Mouse (Mus musculus): Measurements from ENCODE around the gene Pkp2. TPM values are rescaled to one million over a fixed set of nuclear protein-coding genes. Genes with fewer than 3 reads are reported as not detected.
A peak's percentile ranks its signal among the peaks of the same experiment; 100 is the strongest.

The Pkp2 gene
- polyA plus RNA-seq, 1 experiment = 1.3 TPM

DNA sequence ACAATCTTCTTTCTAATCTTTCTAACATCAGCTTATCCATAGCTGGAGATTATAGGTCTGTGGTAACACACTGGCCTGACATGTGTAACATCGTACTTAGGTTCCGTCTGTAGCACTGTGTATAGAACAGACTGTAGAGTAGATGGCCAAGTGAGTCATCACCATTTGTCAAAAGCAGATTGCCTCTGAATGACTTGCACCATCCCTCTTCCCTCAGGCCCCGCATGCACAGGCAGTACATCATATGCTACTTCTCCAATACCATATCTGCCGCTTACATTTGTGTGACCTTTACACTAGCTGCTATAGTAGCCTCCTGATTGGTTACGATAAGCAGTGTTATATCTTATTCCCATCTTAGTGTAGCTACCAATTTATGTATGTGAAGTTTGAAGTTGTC, 47.8 kb downstream of the Pkp2 start:
- Histone ChIP-seq H3K27me3 (ENCODE audit: control insufficient read depth, insufficient read depth, low read length) (no peaks in the 10 kb centered on the region), H3K36me3 (ENCODE audit: control insufficient read depth, insufficient read depth, low read length) (no peaks in the 10 kb centered on the region), H3K4me3 (ENCODE audit: control insufficient read depth, low read depth, low read length) (no peak overlapping the region), H3K4me1 (ENCODE audit: control insufficient read depth, insufficient read depth, low read length) (no peaks in the 10 kb centered on the region), H3K27ac (ENCODE audit: control insufficient read depth, insufficient read depth, low read depth, low read length) (no peak overlapping the region)
- no peak for TF ChIP-seq POLR2A (IDR thresholded peaks at IDR 0.05; ENCODE audit: control insufficient read depth, low read depth, low read length)
- TF ChIP-seq CTCF (IDR thresholded peaks at IDR 0.05; ENCODE audit: control insufficient read depth, insufficient read depth, insufficient replicate concordance, low read depth, low read length) = no peak

DNA sequence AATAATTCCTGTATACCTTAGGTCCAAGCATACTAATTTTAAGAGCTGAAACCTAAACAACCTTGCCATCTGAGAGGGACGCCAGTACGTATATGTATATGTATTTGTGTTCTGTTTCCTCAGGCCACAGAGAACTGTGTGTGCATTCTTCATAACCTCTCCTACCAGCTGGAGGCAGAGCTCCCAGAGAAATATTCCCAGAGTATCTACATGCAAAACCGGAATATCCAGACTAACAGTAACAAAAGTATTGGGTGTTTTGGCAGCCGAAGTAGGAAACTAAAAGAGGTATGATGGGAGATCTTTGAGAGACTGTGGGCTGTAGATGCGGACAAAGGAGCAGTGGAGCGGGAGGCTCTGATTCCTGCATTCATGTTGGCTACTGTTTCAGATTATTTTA, 48.4 kb downstream of the Pkp2 start:
- Histone ChIP-seq H3K36me3 (ENCODE audit: control insufficient read depth, insufficient read depth, low read length) (no peaks in the 10 kb centered on the region), H3K4me3 (ENCODE audit: control insufficient read depth, low read depth, low read length) (no peak overlapping the region), H3K27ac (ENCODE audit: control insufficient read depth, insufficient read depth, low read depth, low read length) (no peak overlapping the region), H3K27me3 (ENCODE audit: control insufficient read depth, insufficient read depth, low read length) (no peaks in the 10 kb centered on the region), H3K4me1 (ENCODE audit: control insufficient read depth, insufficient read depth, low read length) (no peaks in the 10 kb centered on the region)
- no peak for TF ChIP-seq POLR2A (IDR thresholded peaks at IDR 0.05; ENCODE audit: control insufficient read depth, low read depth, low read length)
- TF ChIP-seq CTCF (IDR thresholded peaks at IDR 0.05; ENCODE audit: control insufficient read depth, insufficient read depth, insufficient replicate concordance, low read depth, low read length) = no peak

DNA sequence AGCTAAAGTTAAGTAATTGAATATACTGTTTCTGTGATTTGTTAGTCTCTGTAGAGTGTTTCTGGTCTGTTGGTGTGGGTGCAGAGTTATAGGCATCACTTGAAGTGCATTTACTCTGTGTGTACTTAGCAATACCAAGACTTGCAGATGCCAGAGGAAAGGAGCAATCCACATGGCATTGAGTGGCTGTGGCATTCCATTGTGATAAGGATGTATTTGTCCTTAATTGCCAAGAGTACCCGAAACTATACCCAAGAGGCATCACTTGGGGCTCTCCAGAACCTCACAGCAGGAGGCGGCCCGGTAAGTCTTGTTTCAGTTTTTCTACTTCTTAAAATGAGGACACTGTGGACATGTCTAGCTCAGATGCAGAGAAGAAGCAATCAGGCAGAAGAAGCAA, 49.3 kb downstream of the Pkp2 start:
- no peak overlapping the region for H3K4me3 ChIP-seq (ENCODE audit: control insufficient read depth, low read depth, low read length)
- H3K27ac ChIP-seq (ENCODE audit: control insufficient read depth, insufficient read depth, low read depth, low read length) = no peak overlapping the region
- no peaks in the 10 kb centered on the region for H3K4me1 ChIP-seq (ENCODE audit: control insufficient read depth, insufficient read depth, low read length)
- H3K27me3 ChIP-seq (ENCODE audit: control insufficient read depth, insufficient read depth, low read length) = no peaks in the 10 kb centered on the region
- H3K36me3 ChIP-seq (ENCODE audit: control insufficient read depth, insufficient read depth, low read length) = no peaks in the 10 kb centered on the region
- TF ChIP-seq POLR2A (IDR thresholded peaks at IDR 0.05; ENCODE audit: control insufficient read depth, low read depth, low read length) = no peak
- TF ChIP-seq CTCF (IDR thresholded peaks at IDR 0.05; ENCODE audit: control insufficient read depth, insufficient read depth, insufficient replicate concordance, low read depth, low read length) = no peak

DNA sequence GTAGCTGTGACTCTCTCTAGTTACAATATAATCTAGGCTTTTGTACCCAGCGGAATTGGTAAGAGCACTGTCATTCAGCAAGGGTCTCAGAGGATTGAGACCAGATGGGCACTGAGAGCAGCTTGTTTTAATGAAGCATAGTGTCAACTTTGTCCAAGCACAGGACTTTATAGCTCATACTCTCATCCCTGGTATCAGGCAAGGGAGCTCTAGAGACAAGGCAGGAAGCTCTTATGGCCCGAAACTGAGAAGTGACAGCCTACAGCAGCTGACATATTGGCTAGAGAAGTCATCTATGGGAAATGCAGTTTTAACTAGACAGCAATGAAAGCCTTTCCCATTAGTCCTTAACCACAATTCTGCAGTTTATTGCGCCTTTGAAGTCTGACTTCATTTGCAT, 59.9 kb downstream of the Pkp2 start:
- no peaks in the 10 kb centered on the region for H3K36me3 ChIP-seq (ENCODE audit: control insufficient read depth, insufficient read depth, low read length)
- H3K4me1 ChIP-seq (ENCODE audit: control insufficient read depth, insufficient read depth, low read length) = no peaks in the 10 kb centered on the region
- no peak overlapping the region for H3K4me3 ChIP-seq (ENCODE audit: control insufficient read depth, low read depth, low read length)
- no peak overlapping the region for H3K27ac ChIP-seq (ENCODE audit: control insufficient read depth, insufficient read depth, low read depth, low read length)
- no peak for TF ChIP-seq POLR2A (IDR thresholded peaks at IDR 0.05; ENCODE audit: control insufficient read depth, low read depth, low read length)
- TF ChIP-seq CTCF (IDR thresholded peaks at IDR 0.05; ENCODE audit: control insufficient read depth, insufficient read depth, insufficient replicate concordance, low read depth, low read length) = no peak
- H3K27me3 ChIP-seq (ENCODE audit: control insufficient read depth, insufficient read depth, low read length) = no peaks in the 10 kb centered on the region

DNA sequence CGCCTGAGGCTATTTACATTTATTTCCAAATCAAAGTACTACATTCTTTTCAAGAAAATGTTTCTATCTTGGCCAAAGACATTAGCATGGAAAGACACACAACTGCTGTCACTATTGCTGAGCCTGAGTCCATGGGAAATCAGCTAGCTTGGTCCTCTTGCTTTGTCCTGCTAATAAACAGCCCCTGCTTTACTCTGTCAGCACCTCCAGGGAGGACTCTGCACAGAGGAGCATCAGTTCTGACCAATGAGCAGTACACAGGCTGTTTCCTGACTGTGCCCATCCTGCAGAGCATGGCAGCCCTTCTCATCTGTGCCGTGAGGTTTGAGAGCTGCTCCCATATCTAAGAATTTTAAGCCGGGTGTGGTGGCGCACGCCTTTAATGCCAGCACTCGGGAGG, 60.6 kb downstream of the Pkp2 start:
- Histone ChIP-seq H3K27ac (ENCODE audit: control insufficient read depth, insufficient read depth, low read depth, low read length) (no peak overlapping the region), H3K36me3 (ENCODE audit: control insufficient read depth, insufficient read depth, low read length) (no peaks in the 10 kb centered on the region), H3K4me1 (ENCODE audit: control insufficient read depth, insufficient read depth, low read length) (no peaks in the 10 kb centered on the region), H3K27me3 (ENCODE audit: control insufficient read depth, insufficient read depth, low read length) (no peaks in the 10 kb centered on the region), H3K4me3 (ENCODE audit: control insufficient read depth, low read depth, low read length) (no peak overlapping the region)
- TF ChIP-seq CTCF (IDR thresholded peaks at IDR 0.05; ENCODE audit: control insufficient read depth, insufficient read depth, insufficient replicate concordance, low read depth, low read length) = no peak
- TF ChIP-seq POLR2A (IDR thresholded peaks at IDR 0.05; ENCODE audit: control insufficient read depth, low read depth, low read length) = no peak

DNA sequence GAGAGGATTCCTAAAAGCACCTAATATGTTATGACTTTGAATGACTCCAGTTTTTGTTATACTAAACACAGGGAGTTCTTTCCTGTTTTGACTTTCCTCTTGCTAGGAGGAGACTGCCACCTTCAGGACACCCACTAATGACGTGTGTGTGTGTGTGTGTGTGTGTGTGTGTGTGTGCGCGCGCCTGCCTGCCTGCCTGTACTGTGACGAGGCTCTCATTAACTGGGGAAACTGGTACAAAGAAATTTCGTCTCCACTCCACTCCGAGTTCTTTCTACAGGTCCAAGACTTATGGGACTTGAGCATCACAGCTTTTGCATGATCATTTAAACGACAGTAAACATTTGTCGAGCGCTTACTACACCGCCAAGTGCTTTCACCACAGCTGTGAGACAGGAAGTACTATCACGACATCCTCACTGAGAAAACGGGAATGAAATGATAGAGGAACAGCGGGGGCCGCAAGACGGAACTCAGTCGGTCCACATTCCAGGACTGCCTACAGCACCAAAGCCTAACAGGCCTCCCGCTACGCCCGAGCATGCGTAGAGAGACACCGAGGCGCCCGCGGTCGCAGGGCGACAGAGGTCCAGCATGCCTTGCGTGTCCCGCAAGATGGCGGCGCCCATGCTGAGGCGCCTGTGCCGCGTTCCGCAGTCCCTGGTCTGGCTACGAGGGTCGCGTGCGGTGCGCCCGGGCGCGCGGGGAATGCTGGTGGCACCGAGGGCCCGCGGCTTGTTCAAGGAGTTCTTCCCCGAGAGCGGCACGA, 89.4 kb downstream of the Pkp2 start, which contains the start of gene Yars2:
TSS of gene Yars2 (plus strand) at position 597 of the 769 bp plus-strand sequence.
- H3K4me1 ChIP-seq (ENCODE audit: control insufficient read depth, insufficient read depth, low read length) = peaks cover 5% of the 10 kb centered on the region; the same call in 1 of the 2 replicates
- peak; percentile 39; the same call in 1 of the 2 replicates for TF ChIP-seq CTCF (IDR thresholded peaks at IDR 0.05; ENCODE audit: control insufficient read depth, insufficient read depth, insufficient replicate concordance, low read depth, low read length)
- TF ChIP-seq POLR2A (IDR thresholded peaks at IDR 0.05; ENCODE audit: control insufficient read depth, low read depth, low read length) = peak; percentile 99
- H3K36me3 ChIP-seq (ENCODE audit: control insufficient read depth, insufficient read depth, low read length) = no peaks in the 10 kb centered on the region
- peak within 1 kb of the TSS; percentile 94 for H3K4me3 ChIP-seq (ENCODE audit: control insufficient read depth, low read depth, low read length)
- H3K27ac ChIP-seq (ENCODE audit: control insufficient read depth, insufficient read depth, low read depth, low read length) = peak within 1 kb of the TSS; percentile 96
- no peaks in the 10 kb centered on the region for H3K27me3 ChIP-seq (ENCODE audit: control insufficient read depth, insufficient read depth, low read length)

DNA sequence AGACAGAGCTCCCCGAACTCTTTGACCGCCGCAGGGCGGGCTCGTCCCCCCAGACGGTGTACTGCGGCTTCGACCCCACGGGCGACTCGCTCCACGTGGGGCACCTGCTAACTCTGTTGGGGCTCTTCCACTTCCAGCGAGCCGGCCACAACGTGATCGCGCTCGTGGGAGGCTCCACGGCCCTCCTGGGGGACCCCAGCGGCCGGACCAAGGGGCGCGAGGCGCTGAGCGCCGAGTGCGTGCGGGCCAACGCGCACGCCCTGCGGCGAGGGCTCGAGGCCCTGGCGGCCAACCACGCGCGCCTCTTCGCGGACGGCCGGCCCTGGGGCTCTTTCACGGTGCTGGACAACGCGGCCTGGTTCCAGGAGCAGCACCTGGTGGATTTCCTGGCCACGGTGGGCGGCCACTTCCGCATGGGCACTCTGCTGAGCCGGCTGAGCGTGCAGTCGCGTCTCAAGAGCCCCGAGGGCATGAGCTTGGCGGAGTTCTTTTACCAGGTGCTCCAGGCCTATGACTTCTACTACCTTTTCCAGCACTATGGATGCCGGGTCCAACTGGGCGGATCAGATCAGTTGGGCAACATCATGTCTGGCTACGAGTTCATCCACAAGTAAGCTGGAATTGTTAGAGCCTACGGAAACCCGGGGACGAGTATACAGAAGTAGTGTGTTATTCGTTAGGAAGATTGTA, 90.2 kb downstream of the Pkp2 start:
- TF ChIP-seq POLR2A (IDR thresholded peaks at IDR 0.05; ENCODE audit: control insufficient read depth, low read depth, low read length) = no peak
- TF ChIP-seq CTCF (IDR thresholded peaks at IDR 0.05; ENCODE audit: control insufficient read depth, insufficient read depth, insufficient replicate concordance, low read depth, low read length) = no peak
- peak overlapping the region; percentile 96 for H3K27ac ChIP-seq (ENCODE audit: control insufficient read depth, insufficient read depth, low read depth, low read length)
- H3K27me3 ChIP-seq (ENCODE audit: control insufficient read depth, insufficient read depth, low read length) = no peaks in the 10 kb centered on the region
- H3K4me1 ChIP-seq (ENCODE audit: control insufficient read depth, insufficient read depth, low read length) = peaks cover 5% of the 10 kb centered on the region; the same call in 1 of the 2 replicates
- H3K4me3 ChIP-seq (ENCODE audit: control insufficient read depth, low read depth, low read length) = peak overlapping the region; percentile 94
- no peaks in the 10 kb centered on the region for H3K36me3 ChIP-seq (ENCODE audit: control insufficient read depth, insufficient read depth, low read length)

Measured in testis, adult 2 months (tissue).